Mouse (Mus musculus): ENCODE results near the gene Usp11. TPM values are rescaled to one million over a fixed set of nuclear protein-coding genes. Genes with fewer than 3 reads are reported as not detected.

Gene Usp11
- total RNA-seq, 1 experiment from 2014 or later, result 24.3 TPM

Other genes starting within 250 kb of the Usp11 start
- 3.6 and 82.0 TPM in 2 replicates for gene Rgn, start 154.1 kb upstream of the Usp11 start, total RNA-seq (2021)
- gene Rbm10, start 86.4 kb upstream of the Usp11 start, total RNA-seq (2021), result 36.8 and 37.9 TPM in 2 replicates
- gene Ndufb11, start 86.3 kb upstream of the Usp11 start, total RNA-seq (2021), result 465 and 484 TPM in 2 replicates
- gene Uba1, start 45.6 kb upstream of the Usp11 start, total RNA-seq (2021), result 320 and 338 TPM in 2 replicates
- 164 and 183 TPM in 2 replicates for gene Cdk16, start 16.0 kb upstream of the Usp11 start, total RNA-seq (2021)
- gene Araf, start 93.9 kb downstream of the Usp11 start, total RNA-seq (2021), result 96.3 and 102 TPM in 2 replicates
- gene Timp1, start 166.3 kb downstream of the Usp11 start, total RNA-seq (2021), result 26.3 and 27.4 TPM in 2 replicates
- 7.9 and 11.3 TPM in 2 replicates for gene Syn1, start 217.1 kb downstream of the Usp11 start, total RNA-seq (2021)
- gene Cfp, start 227.6 kb downstream of the Usp11 start, total RNA-seq (2021), result 15.1 and 20.4 TPM in 2 replicates
- gene Elk1, start 246.7 kb downstream of the Usp11 start, total RNA-seq (2021), result 13.1 and 14.4 TPM in 2 replicates